Mouse (Mus musculus) bone marrow macrophage, adult 2 months (primary cell): Measurements from ENCODE around the gene Fancc. TPM values are rescaled to one million over a fixed set of nuclear protein-coding genes. Genes with fewer than 3 reads are reported as not detected.
"Not testable (repeated sequence)": the region's sequence is repeated elsewhere in the genome, so short reads cannot be mapped to it uniquely, and the experiment has no call there.

ENCODE experiments used
- H3K27ac ChIP-seq: 2 replicates; pipeline ENCODE4 v1.5.1; 2012; ENCODE audit warnings: low read depth, low read length; ENCODE audit not compliant: insufficient read depth
- H3K4me1 ChIP-seq: 2 replicates; pipeline ENCODE4 v1.6.1; 2012; ENCODE audit warnings: low read length; ENCODE audit not compliant: control insufficient read depth, insufficient read depth
- H3K4me3 ChIP-seq: 2 replicates; pipeline ENCODE4 v1.5.1; 2012; ENCODE audit warnings: mild to moderate bottlenecking, low read length, moderate library complexity; ENCODE audit not compliant: insufficient read depth
- CTCF ChIP-seq: IDR thresholded peaks from 2 replicates; pipeline ENCODE4 v1.5.1; 2012; ENCODE audit warnings: low read depth, mild to moderate bottlenecking, low read length, moderate library complexity
- POLR2A ChIP-seq: IDR thresholded peaks from 2 replicates; pipeline ENCODE4 v1.6.1; 2012; ENCODE audit warnings: mild to moderate bottlenecking, low read depth, low read length, borderline replicate concordance
- polyA plus RNA-seq: library from polyadenylated mRNA; stranded (reverse); fragments of >200 nt; gene quantifications from 2 replicates; pipeline ENCODE4 v1.2.4, GENCODE M21; 2012; ENCODE audit not compliant: missing spikeins, insufficient read depth, insufficient read length

Fancc gene
- polyA plus RNA-seq, 1 experiment: 7.6 TPM

GRCm38 (mm10) chr13:63324311-63324710 lies 172.8 kb downstream of the Fancc start:
- peaks cover 30% of the 10 kb centered on the region for H3K4me1 ChIP-seq
- TF ChIP-seq POLR2A: no peak
- no peak for TF ChIP-seq CTCF
- H3K27ac ChIP-seq: no peak overlapping the region
- H3K4me3 ChIP-seq: no peak overlapping the region

GRCm38 (mm10) chr13:63323286-63324075 lies 173.6 kb downstream of the Fancc start:
- no peak overlapping the region for H3K27ac ChIP-seq
- TF ChIP-seq CTCF: no peak
- no peak for TF ChIP-seq POLR2A
- peaks cover 30% of the 10 kb centered on the region for H3K4me1 ChIP-seq
- H3K4me3 ChIP-seq: no peak overlapping the region

- no peak overlapping the region for H3K4me3 ChIP-seq
- H3K27ac ChIP-seq: no peak overlapping the region
- TF ChIP-seq CTCF (no peak), POLR2A (no peak)
These were observed 174.3 kb downstream of the Fancc start for GRCm38 (mm10) chr13:63322756-63323155.

GRCm38 (mm10) chr13:63321689-63322088 lies 175.4 kb downstream of the Fancc start:
- Histone ChIP-seq H3K4me3 (no peak overlapping the region), H3K4me1 (peaks cover 30% of the 10 kb centered on the region), H3K27ac (no peak overlapping the region)
- TF ChIP-seq POLR2A: no peak
- no peak for TF ChIP-seq CTCF

More at GRCm38 (mm10) chr13:63322756-63323155, 174.3 kb downstream of the Fancc start:
- H3K4me1 ChIP-seq: peaks cover 30% of the 10 kb centered on the region

GRCm38 (mm10) chr13:63319814-63320213 lies 177.3 kb downstream of the Fancc start:
- Histone ChIP-seq H3K27ac (no peak overlapping the region), H3K4me3 (no peak overlapping the region), H3K4me1 (peaks cover 19% of the 10 kb centered on the region)
- no peak for TF ChIP-seq CTCF
- TF ChIP-seq POLR2A: no peak

- peaks cover 4% of the 10 kb centered on the region; the same call in 1 of the 2 replicates for H3K4me1 ChIP-seq
These were observed 179.4 kb downstream of the Fancc start for GRCm38 (mm10) chr13:63317681-63318104.

GRCm38 (mm10) chr13:63316407-63316806 lies 180.7 kb downstream of the Fancc start:
- TF ChIP-seq POLR2A (no peak), CTCF (no peak)
- Histone ChIP-seq H3K4me3 (no peak overlapping the region), H3K27ac (no peak overlapping the region), H3K4me1 (peaks cover 4% of the 10 kb centered on the region; the same call in 1 of the 2 replicates)

More at GRCm38 (mm10) chr13:63317681-63318104, 179.4 kb downstream of the Fancc start:
- H3K4me3 ChIP-seq: no peak overlapping the region
- no peak for TF ChIP-seq POLR2A
- no peak for TF ChIP-seq CTCF
- no peak overlapping the region for H3K27ac ChIP-seq

- Histone ChIP-seq H3K27ac (no peak overlapping the region), H3K4me1 (peaks cover 4% of the 10 kb centered on the region; the same call in 1 of the 2 replicates), H3K4me3 (no peak overlapping the region)
- TF ChIP-seq CTCF (no peak), POLR2A (no peak)
These were observed 181.3 kb downstream of the Fancc start for GRCm38 (mm10) chr13:63315777-63316176.

GRCm38 (mm10) chr13:63315111-63315510 lies 182.0 kb downstream of the Fancc start:
- H3K27ac ChIP-seq, H3K4me3 ChIP-seq, H3K4me1 ChIP-seq: not testable (repeated sequence)

- Histone ChIP-seq H3K4me3 (no peak overlapping the region), H3K27ac (no peak overlapping the region), H3K4me1 (peaks cover 4% of the 10 kb centered on the region; the same call in 1 of the 2 replicates)
- TF ChIP-seq POLR2A (no peak), CTCF (no peak)
These were observed 182.5 kb downstream of the Fancc start for GRCm38 (mm10) chr13:63314608-63314920.
